Mouse (Mus musculus): ENCODE measurements around the gene Wdr20. TPM values are rescaled to one million over a fixed set of nuclear protein-coding genes. Genes with fewer than 3 reads are reported as not detected.
"Not testable (repeated sequence)": the region's sequence is repeated elsewhere in the genome, so short reads cannot be mapped to it uniquely, and the experiment has no call there.

Gene Wdr20
- polyA plus RNA-seq, 2 experiments: 7.5 to 10.1 TPM

DNA sequence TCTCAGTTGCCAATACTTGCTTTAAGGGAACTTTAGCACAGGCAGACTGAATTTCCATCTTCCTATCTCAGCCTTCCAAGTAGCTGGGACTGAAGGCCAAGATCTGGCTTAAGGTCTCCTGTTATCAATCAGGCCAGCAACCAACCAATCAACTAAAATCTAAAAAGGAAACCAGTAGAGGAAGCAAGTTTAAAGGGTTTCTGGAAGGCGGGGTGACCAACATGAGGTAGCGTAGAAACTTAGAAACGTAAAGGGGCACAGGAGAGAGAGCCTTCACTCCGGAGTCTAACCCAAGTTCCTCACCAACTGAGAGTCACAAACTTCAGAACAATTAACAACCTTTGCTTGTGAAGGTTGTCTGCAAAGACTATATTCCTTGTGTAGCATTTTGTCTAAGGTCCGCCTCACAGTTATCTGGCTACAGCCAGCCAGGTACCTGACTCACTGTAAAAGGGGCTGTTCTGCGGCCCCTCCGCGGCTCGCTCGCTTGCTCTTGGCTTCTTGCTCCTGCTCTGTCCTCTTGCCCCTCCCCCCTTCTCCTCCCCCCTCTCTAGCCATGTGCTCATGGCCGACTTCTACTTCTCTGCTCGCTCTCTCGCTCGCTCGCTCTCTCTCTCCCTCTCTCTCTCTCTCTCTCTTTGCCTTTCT lies 39.1 kb upstream of the Wdr20 start:
- 7% methylated on average over 15 of the region's 15 CpGs for WGBS (ENCODE audit: insufficient replicate concordance)
- Histone ChIP-seq H3K36me3 (replicated peaks; ENCODE audit: control insufficient read depth, insufficient read depth, low read depth) (peaks cover 11% of the 10 kb centered on the region), H3K27me3 (ENCODE audit: control insufficient read depth, insufficient read depth, low read length) (no peaks in the 10 kb centered on the region), H3K9ac (replicated peaks) (peak overlapping the region; percentile 63), H3K4me1 (replicated peaks; ENCODE audit: control insufficient read depth in 2 of 2, insufficient read depth in 2 of 2, low read length in 1 of 2) (peaks cover 41 to 57% of the 10 kb centered on the region in 2 experiments), H3K4me2 (ENCODE audit: low read depth) (peak overlapping the region; percentile 87), H3K27ac (peak overlapping the region; percentile 95), H3K4me3 (ENCODE audit: insufficient read depth in 1 of 2, low read depth in 2 of 2, low read length in 2 of 2) (peak overlapping the region; percentile 17 to 18; a peak in 2 of 4 replicates), H3K9me3 (ENCODE audit: control insufficient read depth, low read length) (no peaks in the 10 kb centered on the region)
- ATAC-seq (ENCODE audit: insufficient read depth): peak; percentile 9; the same call in 1 of the 2 replicates
- DNase-seq (ENCODE audit: low read depth in 3 of 3, low spot score in 3 of 3): no peak
- TF ChIP-seq EP300 (IDR thresholded peaks at IDR 0.05; ENCODE audit: low read depth) (peak; percentile 12; the same call in 1 of the 2 replicates), CTCF (IDR thresholded peaks at IDR 0.05; ENCODE audit: low read depth) (no peak)

DNA sequence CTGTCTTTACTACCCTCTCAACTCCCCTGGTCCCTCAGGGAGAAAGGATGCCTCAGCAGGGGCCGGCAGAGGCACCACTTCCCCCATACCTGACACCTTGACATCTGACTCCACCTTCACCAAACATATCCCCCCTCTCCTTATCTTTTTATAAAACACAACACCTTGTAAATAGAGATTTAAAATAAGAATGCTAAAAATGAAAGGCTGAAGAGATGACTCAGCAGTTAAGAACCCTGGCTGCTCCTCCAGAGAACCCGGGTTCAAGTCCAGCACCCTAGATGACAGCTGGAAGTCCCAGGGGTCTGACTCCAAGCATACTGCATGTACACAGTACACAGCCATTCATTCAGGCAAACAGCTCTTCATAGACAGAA lies 38.6 kb upstream of the Wdr20 start:
- H3K9me3 ChIP-seq (ENCODE audit: control insufficient read depth, low read length): no peaks in the 10 kb centered on the region

DNA sequence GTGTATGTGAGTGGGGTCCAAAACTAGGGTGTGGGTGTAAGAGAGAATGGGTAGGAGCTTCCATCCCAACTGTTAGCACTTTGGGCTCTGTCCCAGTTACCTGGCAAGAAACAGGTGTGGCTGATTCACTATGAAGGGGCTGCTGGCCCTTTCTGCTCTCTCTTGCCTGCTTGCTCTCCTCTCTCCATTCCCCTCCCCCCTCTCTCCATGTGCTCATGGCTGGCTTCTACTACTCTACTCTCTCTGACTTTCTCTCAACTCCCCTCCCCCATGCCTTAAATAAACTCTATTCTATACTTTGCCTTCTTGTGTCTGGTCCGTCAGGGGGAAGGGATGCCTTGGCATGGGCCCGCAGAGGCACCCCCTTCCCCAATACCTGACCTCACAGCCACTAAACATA lies 37.0 kb upstream of the Wdr20 start:
- Histone ChIP-seq H3K27ac (peak overlapping the region; percentile 45), H3K4me3 (ENCODE audit: insufficient read depth in 1 of 2, low read depth in 2 of 2, low read length in 2 of 2) (no peak overlapping the region), H3K9me3 (ENCODE audit: control insufficient read depth, low read length) (no peaks in the 10 kb centered on the region), H3K36me3 (replicated peaks; ENCODE audit: control insufficient read depth, insufficient read depth, low read depth) (no peaks in the 10 kb centered on the region), H3K4me2 (ENCODE audit: low read depth) (no peak overlapping the region), H3K4me1 (replicated peaks; ENCODE audit: control insufficient read depth in 2 of 2, insufficient read depth in 2 of 2, low read length in 1 of 2) (peaks cover 36 to 51% of the 10 kb centered on the region in 2 experiments), H3K27me3 (ENCODE audit: control insufficient read depth, insufficient read depth, low read length) (no peaks in the 10 kb centered on the region), H3K9ac (replicated peaks) (no peak overlapping the region; the same call in 1 of the 2 replicates)
- no peak for TF ChIP-seq EP300 (IDR thresholded peaks at IDR 0.05; ENCODE audit: low read depth)
- no peak for DNase-seq (ENCODE audit: low read depth in 3 of 3, low spot score in 3 of 3)
- WGBS (ENCODE audit: insufficient replicate concordance): 55% methylated on average over 2 of the region's 2 CpGs
- no peak for ATAC-seq (ENCODE audit: insufficient read depth)

More for the DNA sequence above, 38.6 kb upstream of the Wdr20 start:
- Histone ChIP-seq H3K9ac (replicated peaks) (peak overlapping the region; percentile 63), H3K27me3 (ENCODE audit: control insufficient read depth, insufficient read depth, low read length) (no peaks in the 10 kb centered on the region), H3K4me3 (ENCODE audit: insufficient read depth in 1 of 2, low read depth in 2 of 2, low read length in 2 of 2) (peak overlapping the region; percentile 17 to 18; a peak in 2 of 4 replicates), H3K36me3 (replicated peaks; ENCODE audit: control insufficient read depth, insufficient read depth, low read depth) (peaks cover 7% of the 10 kb centered on the region), H3K4me2 (ENCODE audit: low read depth) (peak overlapping the region; percentile 87), H3K27ac (peak overlapping the region; percentile 95), H3K4me1 (replicated peaks; ENCODE audit: control insufficient read depth in 2 of 2, insufficient read depth in 2 of 2, low read length in 1 of 2) (peaks cover 40 to 57% of the 10 kb centered on the region in 2 experiments)
- no peak for DNase-seq (ENCODE audit: low read depth in 3 of 3, low spot score in 3 of 3)
- 19% methylated on average over 2 of the region's 2 CpGs for WGBS (ENCODE audit: insufficient replicate concordance)
- no peak for ATAC-seq (ENCODE audit: insufficient read depth)
- TF ChIP-seq EP300 (IDR thresholded peaks at IDR 0.05; ENCODE audit: low read depth) (no peak), CTCF (IDR thresholded peaks at IDR 0.05; ENCODE audit: low read depth) (no peak)

DNA sequence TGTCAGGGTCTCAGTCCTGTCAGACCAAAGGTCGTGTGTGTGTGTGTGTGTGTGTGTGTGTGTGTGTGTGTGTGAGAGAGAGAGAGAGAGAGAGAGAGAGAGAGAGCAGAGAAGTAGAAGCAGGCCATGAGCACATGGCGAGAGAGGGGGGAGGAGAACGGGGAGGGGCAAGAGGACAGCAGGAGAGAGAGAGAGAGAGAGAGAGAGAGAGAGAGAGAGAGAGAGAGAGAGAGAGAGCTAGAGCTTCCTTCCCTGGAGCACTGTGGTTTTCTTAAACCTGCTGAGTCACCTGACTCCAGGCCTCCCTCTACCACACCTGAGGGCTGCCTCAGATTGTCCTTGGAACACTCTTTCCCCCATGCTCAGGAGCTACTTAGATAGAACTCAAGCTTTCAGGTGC lies 36.4 kb upstream of the Wdr20 start:
- not testable (repeated sequence) for H3K4me2 ChIP-seq (ENCODE audit: low read depth); H3K4me3 ChIP-seq (ENCODE audit: insufficient read depth in 1 of 2, low read depth in 2 of 2, low read length in 2 of 2); H3K9me3 ChIP-seq (ENCODE audit: control insufficient read depth, low read length); H3K36me3 ChIP-seq (replicated peaks; ENCODE audit: control insufficient read depth, insufficient read depth, low read depth); DNase-seq (ENCODE audit: low read depth in 3 of 3, low spot score in 3 of 3); ATAC-seq (ENCODE audit: insufficient read depth); H3K27me3 ChIP-seq (ENCODE audit: control insufficient read depth, insufficient read depth, low read length)
- peak overlapping the region; percentile 40 for H3K9ac ChIP-seq (replicated peaks)
- WGBS (ENCODE audit: insufficient replicate concordance): 3% methylated on average over 3 of the region's 3 CpGs
- peaks cover 36 to 56% of the 10 kb centered on the region in 2 experiments for H3K4me1 ChIP-seq (replicated peaks; ENCODE audit: control insufficient read depth in 2 of 2, insufficient read depth in 2 of 2, low read length in 1 of 2)
- H3K27ac ChIP-seq: peak overlapping the region; percentile 50

DNA sequence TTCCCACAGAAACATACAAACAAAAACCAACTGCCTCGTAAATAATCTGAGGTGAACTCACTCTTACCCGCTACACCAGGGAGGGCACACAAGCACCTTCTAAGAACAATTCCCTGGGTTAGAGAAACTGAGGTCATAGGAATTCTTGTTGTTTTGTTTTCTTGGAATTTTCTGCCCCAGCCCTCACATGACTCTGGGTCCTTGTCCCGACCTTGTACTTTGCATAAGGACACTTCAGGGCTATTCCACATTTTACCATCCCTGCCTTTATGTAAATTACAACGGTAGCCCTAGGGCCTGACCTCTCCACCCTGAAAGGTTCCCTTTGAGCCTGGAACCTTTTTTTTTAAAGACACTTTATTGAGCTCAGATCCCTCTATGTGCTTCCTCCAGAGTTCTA lies 35.2 kb upstream of the Wdr20 start, which contains the start of gene Hsp90aa1:
Gene Hsp90aa1 (minus strand): TSS at position 173 of the 400 bp plus-strand sequence.
- no peaks in the 10 kb centered on the region for H3K36me3 ChIP-seq (replicated peaks; ENCODE audit: control insufficient read depth, insufficient read depth, low read depth)
- H3K27ac ChIP-seq: peak within 1 kb of the TSS; percentile 50
- no peak within 1 kb of the TSS for H3K4me2 ChIP-seq (ENCODE audit: low read depth)
- 49% methylated on average over 4 of the region's 4 CpGs for WGBS (ENCODE audit: insufficient replicate concordance)
- ATAC-seq (ENCODE audit: insufficient read depth) (no peak), DNase-seq (ENCODE audit: low read depth in 3 of 3, low spot score in 3 of 3) (no peak)
- H3K4me3 ChIP-seq (ENCODE audit: insufficient read depth in 1 of 2, low read depth in 2 of 2, low read length in 2 of 2): no peak within 1 kb of the TSS
- H3K9me3 ChIP-seq (ENCODE audit: control insufficient read depth, low read length): no peaks in the 10 kb centered on the region
- H3K4me1 ChIP-seq (replicated peaks; ENCODE audit: control insufficient read depth in 2 of 2, insufficient read depth in 2 of 2, low read length in 1 of 2): peaks cover 31 to 53% of the 10 kb centered on the region in 2 experiments
- H3K9ac ChIP-seq (replicated peaks): peak within 1 kb of the TSS; percentile 40
- TF ChIP-seq CTCF (IDR thresholded peaks at IDR 0.05; ENCODE audit: low read depth) (no peak), EP300 (IDR thresholded peaks at IDR 0.05; ENCODE audit: low read depth) (no peak)
- no peaks in the 10 kb centered on the region for H3K27me3 ChIP-seq (ENCODE audit: control insufficient read depth, insufficient read depth, low read length)
